Mouse (Mus musculus): ENCODE data around the gene Rps25.
"Not testable (repeated sequence)": the region's sequence is repeated elsewhere in the genome, so short reads cannot be mapped to it uniquely, and the experiment has no call there.

GRCm38 (mm10) chr9:44444402-44445025 lies 37.6 kb downstream of the Rps25 start:
- TF ChIP-seq CTCF (IDR thresholded peaks at IDR 0.05; ENCODE audit: low read depth); EP300 (optimal IDR thresholded peaks at IDR 0.05): not testable (repeated sequence)
